In genomic region chr7:99535741-99536501, GRCm38 (mm10) we compare ENCODE assay signal across 8 mouse cellular contexts. TPM values are rescaled to one million over a fixed set of nuclear protein-coding genes. Genes with fewer than 3 reads are reported as not detected.
DNase-seq lines count a peak whose midpoint lies in the region; ATAC-seq lines count a peak whose summit lies in the region.

No protein-coding gene starts in this region.

- peak overlapping the region; percentile 93 for H3K27ac ChIP-seq in forebrain, embryonic 10.5 days
- peak overlapping the region; percentile 89 for H3K27ac ChIP-seq in kidney, embryonic 16.5 days (ENCODE audit: low read length)
- H3K27ac ChIP-seq in stomach, embryonic 14.5 days (ENCODE audit: low read length) = peak overlapping the region; percentile 81

- WGBS in forebrain, embryonic 10.5 days = 16% methylated on average over 46 of the region's 46 CpGs
- 10% methylated on average over 43 of the region's 46 CpGs for WGBS in kidney, embryonic 16.5 days
- WGBS in stomach, embryonic 14.5 days = 10% methylated on average over 44 of the region's 46 CpGs

- peaks cover 73% of the 10 kb centered on the region for H3K4me1 ChIP-seq in forebrain, embryonic 10.5 days
- peaks cover 52% of the 10 kb centered on the region for H3K4me1 ChIP-seq in kidney, embryonic 16.5 days (ENCODE audit: insufficient read depth, low read length)
- H3K4me1 ChIP-seq in megakaryocyte, embryonic 14.5 days = peaks cover 94% of the 10 kb centered on the region
- H3K4me1 ChIP-seq in stomach, embryonic 14.5 days (ENCODE audit: control insufficient read depth, insufficient read depth, low read length) = peaks cover 49% of the 10 kb centered on the region

- H3K9ac ChIP-seq in kidney, embryonic 16.5 days (replicated peaks; ENCODE audit: low read length) = peak overlapping the region; percentile 89
- H3K9ac ChIP-seq in stomach, embryonic 14.5 days (replicated peaks; ENCODE audit: low read depth, low read length) = peak overlapping the region; percentile 76

- DNase-seq in layer of hippocampus, adult 9-11 months = peak; percentile 53
- DNase-seq in layer of hippocampus, adult 9-10 months (ENCODE audit: low spot score) = no peak
- DNase-seq in T-cell, adult 2 months (ENCODE audit: low spot score) = peak; percentile 92
- no peak for DNase-seq in forebrain, embryonic 10.5 days (ENCODE audit: extremely low spot score, low spot score)
- DNase-seq in ovary, postnatal 36 days (ENCODE audit: low spot score) = no peak

- H3K4me3 ChIP-seq in forebrain, embryonic 10.5 days = peak overlapping the region; percentile 69
- H3K4me3 ChIP-seq in kidney, embryonic 16.5 days (ENCODE audit: low read length) = peak overlapping the region; percentile 78
- H3K4me3 ChIP-seq in megakaryocyte, embryonic 14.5 days (replicated peaks) = peak overlapping the region; percentile 93
- H3K4me3 ChIP-seq in stomach, embryonic 14.5 days (ENCODE audit: low read depth, low read length) = peak overlapping the region; percentile 68

- H3K36me3 ChIP-seq in forebrain, embryonic 10.5 days (replicated peaks) = no peaks in the 10 kb centered on the region
- H3K36me3 ChIP-seq in kidney, embryonic 16.5 days (ENCODE audit: insufficient read depth, low read length) = no peaks in the 10 kb centered on the region
- peaks cover 46% of the 10 kb centered on the region for H3K36me3 ChIP-seq in megakaryocyte, embryonic 14.5 days (replicated peaks; ENCODE audit: low read length)
- no peaks in the 10 kb centered on the region for H3K36me3 ChIP-seq in stomach, embryonic 14.5 days (ENCODE audit: control insufficient read depth, insufficient read depth, low read length)

- H3K27me3 ChIP-seq in forebrain, embryonic 10.5 days (ENCODE audit: poor library complexity, severe bottlenecking) = peaks cover 21% of the 10 kb centered on the region
- no peaks in the 10 kb centered on the region for H3K27me3 ChIP-seq in kidney, embryonic 16.5 days (ENCODE audit: insufficient read depth, low read length)
- H3K27me3 ChIP-seq in megakaryocyte, embryonic 14.5 days (replicated peaks) = no peaks in the 10 kb centered on the region
- no peaks in the 10 kb centered on the region for H3K27me3 ChIP-seq in stomach, embryonic 14.5 days (ENCODE audit: control insufficient read depth, insufficient read depth, low read length)

- peak; percentile 35 for ATAC-seq in kidney, embryonic 16.5 days (ENCODE audit: low FRiP score, low TSS enrichment)
- peak; percentile 23 for ATAC-seq in stomach, embryonic 14.5 days (ENCODE audit: insufficient number of reproducible peaks, insufficient read depth, low FRiP score, low read depth)

- peak overlapping the region; percentile 67 for H3K4me2 ChIP-seq in kidney, embryonic 16.5 days (replicated peaks; ENCODE audit: low read depth, low read length)
- peak overlapping the region; percentile 85 for H3K4me2 ChIP-seq in stomach, embryonic 14.5 days (replicated peaks; ENCODE audit: low read depth, low read length)

- no peaks in the 10 kb centered on the region for H3K9me3 ChIP-seq in forebrain, embryonic 10.5 days
- H3K9me3 ChIP-seq in kidney, embryonic 16.5 days (ENCODE audit: low read length) = no peaks in the 10 kb centered on the region
- no peaks in the 10 kb centered on the region for H3K9me3 ChIP-seq in megakaryocyte, embryonic 14.5 days
- no peaks in the 10 kb centered on the region for H3K9me3 ChIP-seq in stomach, embryonic 14.5 days (ENCODE audit: control insufficient read depth, low read depth, low read length)

RNA-seq across cellular contexts. Expression of gene Arrb1, which starts 0.7 kb away (rescaled TPM):
- 9.3 and 11.9 TPM in 2 replicates for polyA plus RNA-seq in forebrain, embryonic 10.5 days (2016; fragmentation: Nextera tagmentation; extraction: Ambion mirVana)
- 11.2 and 11.4 TPM in 2 replicates for polyA plus RNA-seq in kidney, embryonic 16.5 days (2015; fragmentation: Nextera tagmentation; extraction: Ambion mirVana)
- polyA plus RNA-seq in megakaryocyte, embryonic 14.5 days (2012; ENCODE audit: insufficient read depth, low replicate concordance) = 11.2 and 43.4 TPM in 2 replicates
- 4.0 and 5.4 TPM in 2 replicates for polyA plus RNA-seq in stomach, embryonic 14.5 days (2014; fragmentation: Nextera tagmentation; extraction: Ambion mirVana)

RNA-seq across cellular contexts. Expression of gene Rps3, which starts 52.4 kb away (rescaled TPM):
- polyA plus RNA-seq in forebrain, embryonic 10.5 days (2016; fragmentation: Nextera tagmentation; extraction: Ambion mirVana) = 762 and 795 TPM in 2 replicates
- polyA plus RNA-seq in kidney, embryonic 16.5 days (2015; fragmentation: Nextera tagmentation; extraction: Ambion mirVana) = 746 and 752 TPM in 2 replicates
- polyA plus RNA-seq in megakaryocyte, embryonic 14.5 days (2012; ENCODE audit: insufficient read depth, low replicate concordance) = 128 and 530 TPM in 2 replicates
- 902 and 915 TPM in 2 replicates for polyA plus RNA-seq in stomach, embryonic 14.5 days (2014; fragmentation: Nextera tagmentation; extraction: Ambion mirVana)

Comparison
In these comparisons a context has a peak if more than half of its experiments do, and no peak if none do; other contexts are left out.
1. DNase-seq: peak in layer of hippocampus, adult 9-11 months (single experiment) and T-cell, adult 2 months (single experiment); none in layer of hippocampus, adult 9-10 months (single experiment), forebrain, embryonic 10.5 days (single experiment) and ovary, postnatal 36 days (single experiment).
2. Peak in every context shown above with its lines, with median percentiles within 50 percentile points of each other: H3K27ac ChIP-seq and H3K4me3 ChIP-seq.